Mouse (Mus musculus): ENCODE measurements at regions not wholly inside any gene's neighbourhood (a gene's known extent, or its start where the extent isn't known, plus 50 kb on each side); places are given as distances from the start of the nearest gene placed in this dataset.

DNA sequence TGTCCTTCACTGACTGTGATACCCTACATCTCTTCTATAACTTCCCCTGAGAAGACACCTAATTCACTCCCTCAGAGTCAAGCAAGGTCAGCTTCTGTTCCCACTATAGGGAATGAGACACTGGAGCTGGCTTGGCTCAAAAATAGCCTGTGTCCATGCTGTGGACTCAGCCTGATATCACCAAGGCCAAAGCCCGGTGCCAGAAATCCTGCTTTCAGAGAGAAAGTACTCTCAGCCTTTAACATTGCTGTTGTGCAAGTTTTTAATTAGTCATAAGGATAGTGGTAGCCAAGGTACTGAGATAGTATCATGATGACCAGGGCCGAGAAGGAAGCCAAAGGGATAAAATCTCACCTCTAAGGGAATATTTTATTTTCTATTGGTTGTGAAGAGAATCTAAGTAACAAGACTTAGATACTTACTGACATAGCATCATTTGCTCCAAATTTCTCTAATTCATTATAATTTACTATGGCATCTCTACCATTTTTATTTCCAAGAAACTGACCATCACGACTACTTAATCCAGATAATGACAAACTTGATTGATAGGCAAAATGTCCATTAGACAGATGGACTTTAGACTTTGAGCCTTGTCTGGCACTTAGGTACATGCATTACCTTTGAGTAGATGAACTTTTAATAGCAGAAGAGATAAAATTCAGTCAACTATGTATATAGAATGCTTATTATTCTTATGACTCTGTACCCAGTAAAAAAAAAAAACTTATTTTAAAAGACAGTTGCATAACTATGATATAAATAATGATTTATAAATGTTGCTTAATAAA, 64.7 kb upstream of the Nrip1 start:
- DNase-seq, result no peak

DNA sequence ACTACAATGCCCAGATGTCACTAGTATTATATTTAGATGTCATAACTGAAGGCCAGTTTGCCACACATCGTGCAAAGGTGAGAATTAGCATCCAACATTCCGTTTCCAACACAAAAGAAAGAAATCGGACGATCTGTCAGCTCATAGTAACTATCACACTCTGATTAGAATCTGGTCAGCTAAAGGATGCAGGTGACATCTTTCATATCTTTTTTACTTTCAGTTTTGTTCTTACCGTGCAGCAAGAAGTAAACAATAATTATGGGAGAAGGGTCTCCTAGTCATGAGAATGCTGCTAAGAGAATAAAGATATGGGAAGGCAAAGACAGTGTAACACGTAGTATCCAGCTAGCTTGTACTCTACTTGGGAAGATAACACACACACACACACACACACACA, 62.7 kb upstream of the Nrip1 start:
- no peak for DNase-seq

DNA sequence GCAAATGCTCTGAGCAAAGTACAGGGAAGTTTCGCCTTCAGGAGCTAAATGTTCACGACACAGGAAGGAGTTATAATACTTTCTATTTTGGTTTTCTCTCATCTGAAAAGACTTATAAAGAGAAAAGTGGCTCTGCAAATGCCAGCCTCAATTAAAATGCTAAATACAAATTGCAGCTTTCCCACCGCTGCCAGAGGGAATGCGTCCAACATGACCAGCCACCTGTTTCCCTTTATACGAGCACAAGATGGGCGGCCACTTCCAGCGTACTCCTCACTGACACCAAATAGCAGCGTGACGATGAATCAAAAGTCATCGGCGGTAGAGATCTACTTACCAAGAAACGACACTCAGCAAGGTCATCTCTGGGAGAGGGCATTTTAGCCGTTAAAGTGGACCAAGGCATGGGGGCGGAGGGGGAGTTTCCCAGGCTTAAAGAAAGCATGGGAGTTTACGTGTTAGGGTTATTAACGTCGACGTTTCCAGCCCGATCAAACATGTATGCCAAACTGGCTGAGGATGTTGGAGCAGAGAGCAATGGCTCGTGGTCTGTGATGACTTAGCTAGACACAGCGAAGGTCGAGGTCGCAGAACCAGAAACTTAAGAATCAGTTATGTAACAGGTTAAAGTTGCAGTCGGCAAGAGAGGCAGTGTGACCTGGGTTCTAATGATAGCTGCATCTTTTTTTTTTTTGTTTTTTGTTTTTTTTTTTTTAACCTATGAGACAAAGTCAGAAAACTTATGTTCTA, 59.6 kb upstream of the Nrip1 start:
- peak; percentile 21 for DNase-seq

DNA sequence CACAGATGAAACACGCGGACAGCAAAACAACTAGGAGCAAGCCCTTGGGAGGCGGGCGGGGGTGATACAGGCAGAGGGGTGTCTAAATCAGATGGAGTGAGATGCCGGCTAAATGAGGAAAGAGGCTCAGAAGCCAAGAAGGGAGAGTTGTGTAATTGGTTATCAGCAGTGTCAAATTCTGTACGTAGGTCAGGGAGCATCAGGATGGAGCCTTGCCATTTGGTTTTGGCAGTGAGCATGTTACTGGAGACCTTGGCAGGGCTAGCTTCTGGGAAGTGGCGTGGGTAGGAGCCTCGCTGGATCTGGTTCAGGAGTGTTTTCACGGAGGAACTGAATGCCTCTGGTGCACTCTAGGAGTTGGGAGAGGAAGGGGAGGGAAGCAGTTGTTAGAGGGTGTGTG, 58.7 kb upstream of the Nrip1 start:
- DNase-seq, result peak; percentile 73

DNA sequence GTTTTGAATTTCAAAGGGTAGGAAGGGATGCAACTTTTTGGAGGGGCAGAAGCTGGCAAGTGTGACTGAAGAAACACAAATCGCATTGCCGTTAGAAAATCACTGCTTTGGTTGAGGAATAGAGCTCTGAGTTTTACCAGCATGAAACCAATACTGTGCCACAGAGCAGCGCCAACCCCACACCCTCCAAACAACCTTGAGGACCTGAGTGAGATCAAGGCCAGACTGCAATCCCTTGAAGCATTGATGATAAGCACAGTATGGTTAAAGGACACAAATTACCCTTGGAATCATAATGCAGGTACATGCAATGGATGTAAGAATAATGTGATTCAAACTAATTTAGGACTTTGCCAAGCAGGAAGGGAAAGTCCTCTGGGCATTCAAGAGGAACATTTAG, 55.5 kb upstream of the Nrip1 start:
- DNase-seq, result no peak

DNA sequence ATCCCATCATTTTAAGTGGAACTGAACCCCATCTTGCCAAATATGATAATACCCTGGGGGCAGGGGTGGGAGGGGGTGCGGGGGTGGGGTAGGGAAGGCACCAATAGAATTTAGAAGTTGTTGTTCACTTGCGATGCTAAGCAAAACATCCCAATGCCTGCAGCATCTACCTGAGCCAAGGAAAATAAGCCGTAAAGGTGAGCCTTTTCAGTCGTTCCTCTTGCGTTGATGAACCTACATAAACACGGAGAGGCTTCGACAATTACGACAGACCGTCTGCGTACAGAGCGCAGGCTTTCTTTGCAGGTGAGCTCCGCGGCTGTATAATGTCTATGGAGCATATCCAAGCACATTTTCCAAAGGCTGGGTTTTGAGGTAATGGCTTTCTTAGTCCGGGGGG, 50.3 kb upstream of the Nrip1 start:
- no peak for DNase-seq

Measured in cerebellum, adult 9-10 months (tissue).